Comparison of ENCODE assay signal across 14 mouse cellular contexts in genomic region chr9:87738123-87738522, GRCm38 (mm10). TPM values are rescaled to one million over a fixed set of nuclear protein-coding genes. Genes with fewer than 3 reads are reported as not detected.
A peak's percentile ranks its signal among the peaks of the same experiment; 100 is the strongest.
DNase-seq lines count a peak whose midpoint lies in the region; ATAC-seq and TF ChIP-seq lines count a peak whose summit lies in the region.
"Had no signal": no experiment of that assay in that cellular context is flagged by ENCODE, and none has a peak within 500 bp of the region (broad histone marks: within the 10 kb centered on the region; RNA-seq: fewer than 3 reads in every experiment).

No protein-coding gene starts in this region.

- no peak for TF ChIP-seq CTCF in gastrocnemius, adult 2 months (IDR thresholded peaks at IDR 0.05)
- TF ChIP-seq CTCF in lung, embryonic 14.5 days (IDR thresholded peaks at IDR 0.05; ENCODE audit: low read depth) = no peak

- H3K27ac ChIP-seq in gastrocnemius, adult 2 months = no peak overlapping the region
- no peak overlapping the region for H3K27ac ChIP-seq in lung, embryonic 14.5 days (ENCODE audit: low read depth)
- no peak overlapping the region for H3K27ac ChIP-seq in embryonic facial prominence, embryonic 13.5 days
- H3K27ac ChIP-seq in limb, embryonic 15.5 days = no peak overlapping the region
- H3K27ac ChIP-seq: hindbrain, embryonic 13.5 days; kidney, embryonic 15.5 days; midbrain, embryonic 12.5 days had no signal

- H3K36me3 ChIP-seq in lung, embryonic 14.5 days (ENCODE audit: insufficient read depth) = no peaks in the 10 kb centered on the region
- H3K36me3 ChIP-seq in embryonic facial prominence, embryonic 13.5 days = no peaks in the 10 kb centered on the region
- no peaks in the 10 kb centered on the region for H3K36me3 ChIP-seq in limb, embryonic 15.5 days
- H3K36me3 ChIP-seq: hindbrain, embryonic 13.5 days; kidney, embryonic 15.5 days; midbrain, embryonic 12.5 days had no signal

- H3K9ac ChIP-seq in lung, embryonic 14.5 days = no peak overlapping the region
- no peak overlapping the region for H3K9ac ChIP-seq in embryonic facial prominence, embryonic 13.5 days
- H3K9ac ChIP-seq in limb, embryonic 15.5 days = no peak overlapping the region
- H3K9ac ChIP-seq: hindbrain, embryonic 13.5 days; kidney, embryonic 15.5 days; midbrain, embryonic 12.5 days had no signal

- peak overlapping the region; percentile 58; the same call in 1 of the 2 replicates for H3K4me3 ChIP-seq in gastrocnemius, adult 2 months
- no peak overlapping the region for H3K4me3 ChIP-seq in lung, embryonic 14.5 days (ENCODE audit: low read depth, low read length)
- H3K4me3 ChIP-seq in embryonic facial prominence, embryonic 13.5 days = peak overlapping the region; percentile 17
- peak overlapping the region; percentile 37 for H3K4me3 ChIP-seq in limb, embryonic 15.5 days
- H3K4me3 ChIP-seq: hindbrain, embryonic 13.5 days; kidney, embryonic 15.5 days; midbrain, embryonic 12.5 days had no signal

- no peak for ATAC-seq in lung, embryonic 14.5 days (ENCODE audit: insufficient read depth)
- ATAC-seq in embryonic facial prominence, embryonic 13.5 days (ENCODE audit: insufficient number of reproducible peaks, insufficient read depth, low FRiP score, low TSS enrichment, low read depth) = no peak
- no peak for ATAC-seq in limb, embryonic 15.5 days (ENCODE audit: insufficient number of reproducible peaks, low FRiP score, low TSS enrichment, low read depth)

- DNase-seq in gastrocnemius, adult 2 months = no peak
- DNase-seq in gastrocnemius, postnatal 36 days = no peak
- DNase-seq in lung, embryonic 14.5 days = peak; percentile 18
- DNase-seq in lung, postnatal 10 days = no peak
- no peak for DNase-seq in urinary bladder, postnatal 4 days (ENCODE audit: low spot score in 2 of 2)
- no peak for DNase-seq in adipocyte (ENCODE audit: low spot score)
- DNase-seq: adrenal gland, postnatal 14 days; cerebellum, postnatal 36 days had no signal

- WGBS in lung, embryonic 14.5 days = under 1% methylated on average over 13 of the region's 13 CpGs
- 2% methylated on average over 13 of the region's 13 CpGs for WGBS in embryonic facial prominence, embryonic 13.5 days
- WGBS in limb, embryonic 15.5 days = 5% methylated on average over 13 of the region's 13 CpGs

- H3K27me3 ChIP-seq in lung, embryonic 14.5 days (ENCODE audit: insufficient read depth, low read length) = peaks cover 91% of the 10 kb centered on the region
- peaks cover 97% of the 10 kb centered on the region for H3K27me3 ChIP-seq in embryonic facial prominence, embryonic 13.5 days
- peaks cover 86% of the 10 kb centered on the region for H3K27me3 ChIP-seq in limb, embryonic 15.5 days

- no peaks in the 10 kb centered on the region for H3K9me3 ChIP-seq in lung, embryonic 14.5 days (ENCODE audit: low read depth, low read length)
- no peaks in the 10 kb centered on the region for H3K9me3 ChIP-seq in embryonic facial prominence, embryonic 13.5 days
- H3K9me3 ChIP-seq in limb, embryonic 15.5 days = no peaks in the 10 kb centered on the region
- H3K9me3 ChIP-seq: hindbrain, embryonic 13.5 days; kidney, embryonic 15.5 days; midbrain, embryonic 12.5 days had no signal

- no peak overlapping the region for H3K4me2 ChIP-seq in lung, embryonic 14.5 days
- H3K4me2 ChIP-seq in embryonic facial prominence, embryonic 13.5 days = peak overlapping the region; percentile 61; the same call in 1 of the 2 replicates
- peak overlapping the region; percentile 58 for H3K4me2 ChIP-seq in limb, embryonic 15.5 days
- H3K4me2 ChIP-seq: kidney, embryonic 15.5 days; midbrain, embryonic 12.5 days had no signal

- intact Hi-C loops in gastrocnemius, adult 2 months (cut with DNase I) = no loop called here
- intact Hi-C loops in gastrocnemius, postnatal 36 days (cut with DNase I) = no loop called here

- no peaks in the 10 kb centered on the region for H3K4me1 ChIP-seq in lung, embryonic 14.5 days (ENCODE audit: insufficient read depth)
- peaks cover 30% of the 10 kb centered on the region for H3K4me1 ChIP-seq in embryonic facial prominence, embryonic 13.5 days
- H3K4me1 ChIP-seq in limb, embryonic 15.5 days = peaks cover 25% of the 10 kb centered on the region

RNA-seq across cellular contexts. Expression of gene Tbx18, which starts 7.1 kb away (rescaled TPM):
- total RNA-seq in gastrocnemius, adult 2 months (2021) = 1 to 10 TPM in 1 of 2 experiments, under 1 TPM in 1; 0.46 to 1.1 TPM
- under 1 TPM; 0.64 to 0.79 TPM for total RNA-seq in gastrocnemius, postnatal 36 days (2021)
- 0.42 and 0.80 TPM in 2 replicates for polyA plus RNA-seq in lung, embryonic 14.5 days (2014; fragmentation: Nextera tagmentation; extraction: Ambion mirVana)
- polyA plus RNA-seq in embryonic facial prominence, embryonic 13.5 days (2015; fragmentation: Nextera tagmentation; extraction: Ambion mirVana) = 8.4 and 10.9 TPM in 2 replicates
- 9.6 and 11.6 TPM in 2 replicates for polyA plus RNA-seq in limb, embryonic 15.5 days (2015; fragmentation: Nextera tagmentation; extraction: Ambion mirVana)
- total RNA-seq: neutrophil, adult 5-6 weeks had no signal
